Comparison of ENCODE assay signal across 13 mouse cellular contexts in genomic region chr6:86947100-86947499, GRCm38 (mm10).
DNase-seq lines count a peak whose midpoint lies in the region; ATAC-seq and TF ChIP-seq lines count a peak whose summit lies in the region.
"Had no signal": no experiment of that assay in that cellular context is flagged by ENCODE, and none has a peak within 500 bp of the region (broad histone marks: within the 10 kb centered on the region; RNA-seq: fewer than 3 reads in every experiment).

No protein-coding gene starts in this region.

- H3K4me3 ChIP-seq in forebrain, postnatal 0 days (ENCODE audit: low read depth, low read length) = no peak overlapping the region
- H3K4me3 ChIP-seq in forebrain, embryonic 15.5 days = no peak overlapping the region
- H3K4me3 ChIP-seq in layer of hippocampus, adult 2 months = no peak overlapping the region
- H3K4me3 ChIP-seq: embryonic facial prominence, embryonic 15.5 days; limb, embryonic 13.5 days; lung, embryonic 15.5 days had no signal

- no peaks in the 10 kb centered on the region for H3K4me1 ChIP-seq in forebrain, postnatal 0 days (ENCODE audit: insufficient read depth)
- H3K4me1 ChIP-seq in forebrain, embryonic 15.5 days = no peaks in the 10 kb centered on the region
- H3K4me1 ChIP-seq: embryonic facial prominence, embryonic 15.5 days; lung, embryonic 15.5 days had no signal

- H3K9me3 ChIP-seq in forebrain, postnatal 0 days (ENCODE audit: low read length) = no peaks in the 10 kb centered on the region
- H3K9me3 ChIP-seq in forebrain, embryonic 15.5 days = no peaks in the 10 kb centered on the region
- H3K9me3 ChIP-seq: embryonic facial prominence, embryonic 15.5 days; limb, embryonic 13.5 days; lung, embryonic 15.5 days had no signal

- ATAC-seq in forebrain, postnatal 0 days = no peak
- no peak for ATAC-seq in forebrain, embryonic 15.5 days (replicated peaks)
- ATAC-seq in cerebellum, adult (ENCODE audit: insufficient number of reproducible peaks, low FRiP score, low TSS enrichment) = no peak
- ATAC-seq: forebrain, embryonic 14.5 days had no signal

- TF ChIP-seq CTCF in forebrain, postnatal 0 days (IDR thresholded peaks at IDR 0.05; ENCODE audit: low read depth) = no peak
- no peak for TF ChIP-seq CTCF in layer of hippocampus, adult 2 months (conservative IDR thresholded peaks at IDR 0.05)

- no peak overlapping the region for H3K9ac ChIP-seq in forebrain, postnatal 0 days
- H3K9ac ChIP-seq in forebrain, embryonic 15.5 days (replicated peaks) = no peak overlapping the region
- H3K9ac ChIP-seq: embryonic facial prominence, embryonic 15.5 days; limb, embryonic 13.5 days; lung, embryonic 15.5 days had no signal

- peak; percentile 6 for DNase-seq in forebrain, postnatal 0 days
- DNase-seq in layer of hippocampus, adult 2 months (ENCODE audit: low spot score in 2 of 2) = peak in 1 of 2 experiments; percentile 41
- no peak for DNase-seq in layer of hippocampus, postnatal 25 days (ENCODE audit: extremely low spot score in 1 of 2, low spot score in 1 of 2)
- DNase-seq in urinary bladder, postnatal 14 days (ENCODE audit: low spot score) = peak; percentile 7
- no peak for DNase-seq in urinary bladder, adult 2 months (ENCODE audit: low spot score)
- no peak for DNase-seq in gastrocnemius, adult 18-20 months (ENCODE audit: low spot score)
- DNase-seq: adrenal gland, adult 8-10 months had no signal

- no peaks in the 10 kb centered on the region for H3K27me3 ChIP-seq in forebrain, postnatal 0 days (ENCODE audit: insufficient read depth, low read length)
- H3K27me3 ChIP-seq in forebrain, embryonic 15.5 days = no peaks in the 10 kb centered on the region
- H3K27me3 ChIP-seq: embryonic facial prominence, embryonic 15.5 days; limb, embryonic 13.5 days; lung, embryonic 15.5 days had no signal

- peaks cover 23% of the 10 kb centered on the region for H3K36me3 ChIP-seq in forebrain, postnatal 0 days (ENCODE audit: insufficient read depth)
- peaks cover 28% of the 10 kb centered on the region for H3K36me3 ChIP-seq in forebrain, embryonic 15.5 days

- H3K27ac ChIP-seq in forebrain, postnatal 0 days (ENCODE audit: low read depth, low read length) = no peak overlapping the region
- H3K27ac ChIP-seq in forebrain, embryonic 15.5 days (replicated peaks) = no peak overlapping the region
- H3K27ac ChIP-seq in layer of hippocampus, adult 2 months = peak overlapping the region; percentile 59
- H3K27ac ChIP-seq: embryonic facial prominence, embryonic 15.5 days; limb, embryonic 13.5 days; lung, embryonic 15.5 days had no signal

- 69% methylated on average over 8 of the region's 8 CpGs for WGBS in forebrain, postnatal 0 days
- WGBS in forebrain, embryonic 15.5 days = 70% methylated on average over 8 of the region's 8 CpGs

- no peak overlapping the region for H3K4me2 ChIP-seq in forebrain, postnatal 0 days (ENCODE audit: low read depth)
- H3K4me2 ChIP-seq in forebrain, embryonic 15.5 days (replicated peaks) = no peak overlapping the region
- H3K4me2 ChIP-seq: embryonic facial prominence, embryonic 15.5 days; limb, embryonic 13.5 days; lung, embryonic 15.5 days had no signal

Comparison
In these comparisons a context has a peak if more than half of its experiments do, and no peak if none do; other contexts are left out.
1. DNase-seq: peak in forebrain, postnatal 0 days (single experiment) and urinary bladder, postnatal 14 days (single experiment); none in layer of hippocampus, postnatal 25 days (0 of 2), urinary bladder, adult 2 months (single experiment) and gastrocnemius, adult 18-20 months (single experiment).